Mouse (Mus musculus) liver, adult 2 months (tissue): ENCODE measurements at regions not wholly inside any gene's neighbourhood (a gene's known extent, or its start where the extent isn't known, plus 50 kb on each side); places are given as distances from the start of the nearest gene placed in this dataset.

Experiments
- DNase-seq: peaks from one replicate; pipeline ENCODE4 v3.0.0-alpha.2; 2011; ENCODE audit warnings: low read depth, low spot score; ENCODE audit errors: extremely low read depth
- H3K27ac ChIP-seq: fragments of 200-500 bp; replicated peaks from 2 replicates; pipeline ENCODE4 v1.5.1; 2012; ENCODE audit warnings: low read depth, mild to moderate bottlenecking, control low read depth, inconsistent platforms, low read length; ENCODE audit not compliant: insufficient read depth
- H3K27me3 ChIP-seq: fragments of 200-500 bp; 2 replicates; pipeline ENCODE4 v1.6.1; 2012; ENCODE audit warnings: mild to moderate bottlenecking, moderate library complexity, low read length, inconsistent platforms; ENCODE audit not compliant: control insufficient read depth, insufficient read depth
- H3K36me3 ChIP-seq: fragments of 200-500 bp; 2 replicates; pipeline ENCODE4 v1.6.1; 2012; ENCODE audit warnings: low read length, inconsistent platforms; ENCODE audit not compliant: control insufficient read depth, insufficient read depth
- H3K4me1 ChIP-seq: fragments of 200-500 bp; 2 replicates; pipeline ENCODE4 v1.6.1; 2011; ENCODE audit warnings: low read length; ENCODE audit not compliant: control insufficient read depth, insufficient read depth
- H3K4me3 ChIP-seq: fragments of 200-500 bp; 2 replicates; pipeline ENCODE4 v1.5.1; 2011; ENCODE audit warnings: low read depth, mild to moderate bottlenecking, control low read depth, low read length, moderate library complexity; ENCODE audit not compliant: insufficient read depth
- H3K79me2 ChIP-seq: fragments of 200-500 bp; 2 replicates; pipeline ENCODE4 v1.6.1; 2012; ENCODE audit warnings: inconsistent platforms, mild to moderate bottlenecking, low read length, moderate library complexity; ENCODE audit not compliant: control insufficient read depth, insufficient read depth
- H3K9ac ChIP-seq: fragments of 200-500 bp; 2 replicates; pipeline ENCODE4 v1.6.1; 2012; ENCODE audit warnings: low read depth, mild to moderate bottlenecking, control low read depth, inconsistent platforms, low read length
- CTCF ChIP-seq: fragments of 200-500 bp; IDR thresholded peaks from 2 replicates; pipeline ENCODE4 v1.5.1; 2011; ENCODE audit warnings: low read depth, low read length, control low read depth
- POLR2A ChIP-seq: fragments of 200-500 bp; IDR thresholded peaks from 2 replicates; pipeline ENCODE4 v1.6.1; 2011; ENCODE audit warnings: low read length, control low read depth; ENCODE audit not compliant: insufficient read depth; ENCODE audit errors: extremely low read depth
- WGBS: fragments of 180-500 bp; shearing (Covaris S2); methylation state at CpG from one replicate; pipeline ENCODE4 v1.1.7; 2018; 5-methylcytosine and 5-hydroxymethylcytosine counted together

GRCm38 (mm10) chr4:140463296-140463695 is 202.5 kb downstream of the Arhgef10l start:
- Histone ChIP-seq H3K27me3 (peaks cover 18% of the 10 kb centered on the region), H3K79me2 (no peaks in the 10 kb centered on the region)
- 63% methylated on average over 7 of the region's 7 CpGs for WGBS

GRCm38 (mm10) chr4:140461317-140461716 is 204.5 kb downstream of the Arhgef10l start:
- Histone ChIP-seq H3K4me1 (no peaks in the 10 kb centered on the region), H3K9ac (no peak overlapping the region), H3K79me2 (no peaks in the 10 kb centered on the region), H3K36me3 (no peaks in the 10 kb centered on the region), H3K27me3 (peaks cover 21% of the 10 kb centered on the region), H3K27ac (no peak overlapping the region), H3K4me3 (no peak overlapping the region)
- 90% methylated on average over 16 of the region's 16 CpGs for WGBS
- no peak for DNase-seq
- TF ChIP-seq CTCF = no peak
- no peak for TF ChIP-seq POLR2A

More at GRCm38 (mm10) chr4:140463296-140463695, 202.5 kb downstream of the Arhgef10l start:
- no peak for DNase-seq
- Histone ChIP-seq H3K36me3 (no peaks in the 10 kb centered on the region), H3K4me3 (no peak overlapping the region), H3K4me1 (no peaks in the 10 kb centered on the region), H3K9ac (no peak overlapping the region), H3K27ac (no peak overlapping the region)
- TF ChIP-seq CTCF (no peak), POLR2A (no peak)

DNA sequence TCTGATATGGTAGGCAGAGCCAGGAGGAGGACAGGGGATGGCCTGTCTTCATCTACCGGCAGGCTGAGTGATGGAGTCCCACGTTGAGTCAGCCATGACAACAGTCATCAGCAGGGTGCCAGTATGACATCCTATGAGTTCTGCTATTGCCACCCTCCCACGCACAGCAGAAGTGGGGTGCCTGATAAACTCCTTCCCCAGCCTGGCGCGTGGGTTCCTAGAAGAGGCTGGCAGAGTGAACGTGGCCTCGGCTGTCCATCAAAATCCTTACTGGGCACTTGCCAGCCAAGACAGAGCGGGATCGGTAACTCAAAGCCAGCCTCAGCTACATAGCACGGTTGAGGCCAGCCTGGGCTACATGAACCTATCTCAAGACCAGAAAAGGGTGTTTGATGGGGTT is 202.5 kb upstream of the Igsf21 start:
- WGBS = 91% methylated on average over 10 of the region's 10 CpGs
- TF ChIP-seq POLR2A (no peak), CTCF (no peak)
- peaks cover 6% of the 10 kb centered on the region for H3K27me3 ChIP-seq

GRCm38 (mm10) chr4:140446455-140446854 is 199.9 kb upstream of the Igsf21 start:
- TF ChIP-seq CTCF = no peak
- no peak for TF ChIP-seq POLR2A
- H3K36me3 ChIP-seq = no peaks in the 10 kb centered on the region

More for the DNA sequence above, 202.5 kb upstream of the Igsf21 start:
- no peak overlapping the region for H3K9ac ChIP-seq
- DNase-seq = no peak
- H3K36me3 ChIP-seq = no peaks in the 10 kb centered on the region
- H3K27ac ChIP-seq = no peak overlapping the region
- no peak overlapping the region for H3K4me3 ChIP-seq
- H3K79me2 ChIP-seq = no peaks in the 10 kb centered on the region
- no peaks in the 10 kb centered on the region for H3K4me1 ChIP-seq

GRCm38 (mm10) chr4:140445931-140446330 is 199.3 kb upstream of the Igsf21 start:
- Histone ChIP-seq H3K27me3 (peaks cover 2% of the 10 kb centered on the region; the same call in 1 of the 2 replicates), H3K79me2 (no peaks in the 10 kb centered on the region), H3K4me3 (no peak overlapping the region), H3K36me3 (no peaks in the 10 kb centered on the region), H3K9ac (no peak overlapping the region), H3K4me1 (no peaks in the 10 kb centered on the region), H3K27ac (no peak overlapping the region)
- 73% methylated on average over 5 of the region's 5 CpGs for WGBS
- TF ChIP-seq POLR2A (no peak), CTCF (no peak)
- no peak for DNase-seq

More at GRCm38 (mm10) chr4:140446455-140446854, 199.9 kb upstream of the Igsf21 start:
- Histone ChIP-seq H3K27me3 (peaks cover 4% of the 10 kb centered on the region; the same call in 1 of the 2 replicates), H3K79me2 (no peaks in the 10 kb centered on the region), H3K9ac (no peak overlapping the region), H3K27ac (no peak overlapping the region), H3K4me1 (no peaks in the 10 kb centered on the region), H3K4me3 (no peak overlapping the region)
- DNase-seq = no peak
- WGBS = 85% methylated on average over 6 of the region's 6 CpGs

- no peak for DNase-seq
- H3K4me3 ChIP-seq = no peak overlapping the region
- H3K9ac ChIP-seq = no peak overlapping the region
- WGBS = 73% methylated on average over 6 of the region's 6 CpGs
- no peaks in the 10 kb centered on the region for H3K79me2 ChIP-seq
- no peak overlapping the region for H3K27ac ChIP-seq
- H3K36me3 ChIP-seq = no peaks in the 10 kb centered on the region
- TF ChIP-seq CTCF (no peak), POLR2A (no peak)
- H3K27me3 ChIP-seq = peaks cover 7% of the 10 kb centered on the region
- no peaks in the 10 kb centered on the region for H3K4me1 ChIP-seq
These were observed 196.6 kb upstream of the Igsf21 start for GRCm38 (mm10) chr4:140443221-140443620.
